Mouse (Mus musculus) hindbrain, embryonic 15.5 days (tissue): ENCODE results near the gene Lrrc30. TPM values are rescaled to one million over a fixed set of nuclear protein-coding genes. Genes with fewer than 3 reads are reported as not detected.
A peak's percentile ranks its signal among the peaks of the same experiment; 100 is the strongest.

Experiments used
- ATAC-seq: fragments of 200-750 bp; cut with Nextera tagmentation; 2 replicates; pipeline ENCODE4 v1.8.0; 2017; ENCODE audit warnings: low read depth, moderate number of reproducible peaks, moderate TSS enrichment; ENCODE audit not compliant: low FRiP score
- H3K27ac ChIP-seq: fragments of 300-500 bp; sonication (generic); replicated peaks from 2 replicates; pipeline ENCODE4 v1.5.1; 2015; ENCODE audit warnings: mild to moderate bottlenecking, inconsistent platforms
- H3K27me3 ChIP-seq: fragments of 300-500 bp; sonication (generic); 2 replicates; pipeline ENCODE4 v1.6.1; 2015; ENCODE audit warnings: control low read depth, inconsistent platforms
- H3K36me3 ChIP-seq: fragments of 300-500 bp; sonication (generic); 2 replicates; pipeline ENCODE4 v1.6.1; 2015; ENCODE audit warnings: control low read depth, inconsistent platforms
- H3K4me1 ChIP-seq: fragments of 300-500 bp; sonication (generic); replicated peaks from 2 replicates; pipeline ENCODE4 v1.6.1; 2015; ENCODE audit warnings: control low read depth, inconsistent platforms
- H3K4me2 ChIP-seq: fragments of 300-500 bp; sonication (generic); 2 replicates; pipeline ENCODE4 v1.6.1; 2015; ENCODE audit warnings: moderate library complexity, mild to moderate bottlenecking, inconsistent platforms
- H3K4me3 ChIP-seq: fragments of 300-500 bp; sonication (generic); 2 replicates; pipeline ENCODE4 v1.5.1; 2015; ENCODE audit warnings: mild to moderate bottlenecking, inconsistent platforms
- H3K9ac ChIP-seq: fragments of 300-500 bp; sonication (generic); 2 replicates; pipeline ENCODE4 v1.6.1; 2015; ENCODE audit warnings: inconsistent platforms
- H3K9me3 ChIP-seq: fragments of 300-500 bp; sonication (generic); 2 replicates; pipeline ENCODE4 v1.6.1; 2016; ENCODE audit warnings: control low read depth, inconsistent platforms
- WGBS: fragments of 180-500 bp; shearing (Covaris S2); methylation state at CpG from one replicate; pipeline ENCODE4 v1.1.7; 2015; 5-methylcytosine and 5-hydroxymethylcytosine counted together
- polyA plus RNA-seq: library from polyadenylated mRNA; unstranded; fragments of >200 nt; fragmentation: Nextera tagmentation; extraction: Ambion mirVana; gene quantifications from 2 replicates; pipeline ENCODE4 v1.2.1, GENCODE M21; 2015

Lrrc30 gene
- not detected in 2 replicates for polyA plus RNA-seq

DNA sequence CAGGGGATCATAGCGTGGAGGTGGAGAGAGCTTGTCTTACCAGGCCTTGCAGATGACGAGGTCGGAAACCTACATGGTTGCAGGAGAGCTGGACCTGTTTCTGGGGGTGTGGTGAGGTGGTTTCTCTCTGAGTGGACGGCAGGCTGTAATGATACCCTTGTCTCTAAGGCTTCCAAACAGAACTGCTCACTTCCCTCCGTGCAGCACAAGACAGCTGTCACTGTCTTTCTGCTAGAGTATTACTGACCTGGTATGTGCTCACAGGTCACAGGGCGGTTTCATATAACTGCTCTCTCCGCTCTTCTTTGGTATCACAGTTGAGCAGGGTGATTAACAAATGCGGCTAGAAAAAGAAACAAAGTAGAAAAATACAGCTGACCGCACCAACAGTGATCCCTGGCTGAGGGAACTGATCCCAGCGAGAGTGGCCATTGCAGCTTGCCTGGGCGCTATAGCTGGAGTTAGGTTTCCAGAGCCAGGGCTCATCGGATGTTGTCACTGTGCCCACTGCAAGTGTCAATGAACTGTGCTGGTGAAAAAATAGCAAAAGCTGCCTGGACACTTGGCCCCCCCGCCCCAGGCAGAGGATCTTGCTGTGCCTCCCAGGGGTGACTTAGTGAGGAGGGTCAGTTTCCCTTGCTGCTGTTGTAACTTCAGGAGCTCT lies at the start of gene Lrrc30:
TSS of gene Lrrc30 (minus strand) at position 48 of the 664 bp plus-strand sequence.
- H3K4me3 ChIP-seq = no peak within 1 kb of the TSS
- no peak within 1 kb of the TSS for H3K4me2 ChIP-seq
- peaks cover 5% of the 10 kb centered on the region; the same call in 1 of the 2 replicates for H3K4me1 ChIP-seq
- H3K9ac ChIP-seq = no peak within 1 kb of the TSS
- no peaks in the 10 kb centered on the region for H3K27me3 ChIP-seq
- no peaks in the 10 kb centered on the region for H3K9me3 ChIP-seq
- no peak within 1 kb of the TSS for H3K27ac ChIP-seq
- ATAC-seq = no peak
- no peaks in the 10 kb centered on the region for H3K36me3 ChIP-seq
- 80% methylated on average over 13 of the region's 13 CpGs for WGBS

- no peaks in the 10 kb centered on the region for H3K36me3 ChIP-seq
- H3K9ac ChIP-seq = no peak overlapping the region
- H3K4me2 ChIP-seq = no peak overlapping the region
- H3K4me3 ChIP-seq = no peak overlapping the region
- WGBS = 52% methylated on average over 6 of the region's 6 CpGs
- H3K4me1 ChIP-seq = no peaks in the 10 kb centered on the region
- no peaks in the 10 kb centered on the region for H3K27me3 ChIP-seq
- no peak overlapping the region for H3K27ac ChIP-seq
- no peak for ATAC-seq
- no peaks in the 10 kb centered on the region for H3K9me3 ChIP-seq
These were observed 48.6 kb upstream of the Lrrc30 start for GRCm38 (mm10) chr17:67681084-67681483.

GRCm38 (mm10) chr17:67678576-67678975 lies 46.1 kb upstream of the Lrrc30 start:
- no peak for ATAC-seq
- no peak overlapping the region for H3K4me2 ChIP-seq
- H3K27me3 ChIP-seq = no peaks in the 10 kb centered on the region
- H3K36me3 ChIP-seq = no peaks in the 10 kb centered on the region
- H3K4me3 ChIP-seq = no peak overlapping the region
- H3K27ac ChIP-seq = no peak overlapping the region
- 90% methylated on average over 1 of the region's 1 CpGs for WGBS
- H3K9me3 ChIP-seq = no peaks in the 10 kb centered on the region
- H3K9ac ChIP-seq = no peak overlapping the region
- no peaks in the 10 kb centered on the region for H3K4me1 ChIP-seq

DNA sequence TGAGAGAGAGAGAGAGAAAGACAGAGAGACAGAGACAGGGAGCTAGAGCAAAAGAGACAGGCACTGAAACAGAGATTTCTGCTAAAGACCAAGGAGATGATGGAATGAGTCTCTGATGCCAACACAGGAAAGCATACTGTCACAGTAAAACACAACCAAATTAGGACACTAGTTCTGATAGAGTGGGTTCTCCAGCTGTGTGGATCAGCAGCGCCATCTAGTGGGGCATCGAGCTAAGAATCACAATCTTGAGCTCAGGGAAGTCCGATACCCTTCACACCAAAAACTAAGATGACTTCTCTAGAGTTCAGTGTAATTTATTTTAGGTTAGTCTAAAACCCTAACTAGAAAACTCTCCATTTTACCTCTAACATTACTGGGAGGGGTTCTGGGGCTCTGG lies 35.5 kb upstream of the Lrrc30 start:
- ATAC-seq = peak; percentile 81; the same call in 1 of the 2 replicates
- 20% methylated on average over 3 of the region's 3 CpGs for WGBS
- no peaks in the 10 kb centered on the region for H3K9me3 ChIP-seq
- H3K27ac ChIP-seq = no peak overlapping the region
- H3K36me3 ChIP-seq = no peaks in the 10 kb centered on the region
- H3K4me1 ChIP-seq = no peaks in the 10 kb centered on the region
- no peak overlapping the region for H3K9ac ChIP-seq
- no peak overlapping the region for H3K4me3 ChIP-seq
- H3K27me3 ChIP-seq = no peaks in the 10 kb centered on the region
- no peak overlapping the region for H3K4me2 ChIP-seq

GRCm38 (mm10) chr17:67666981-67667380 lies 34.5 kb upstream of the Lrrc30 start:
- H3K27ac ChIP-seq = no peak overlapping the region
- H3K4me3 ChIP-seq = no peak overlapping the region
- H3K4me2 ChIP-seq = no peak overlapping the region
- 72% methylated on average over 5 of the region's 5 CpGs for WGBS
- no peak for ATAC-seq
- H3K9me3 ChIP-seq = no peaks in the 10 kb centered on the region
- no peak overlapping the region for H3K9ac ChIP-seq
- no peaks in the 10 kb centered on the region for H3K27me3 ChIP-seq
- H3K36me3 ChIP-seq = no peaks in the 10 kb centered on the region
- H3K4me1 ChIP-seq = no peaks in the 10 kb centered on the region

GRCm38 (mm10) chr17:67664299-67664698 lies 31.8 kb upstream of the Lrrc30 start:
- no peak overlapping the region for H3K4me3 ChIP-seq
- 77% methylated on average over 3 of the region's 3 CpGs for WGBS
- H3K27me3 ChIP-seq = no peaks in the 10 kb centered on the region
- H3K36me3 ChIP-seq = no peaks in the 10 kb centered on the region
- H3K27ac ChIP-seq = no peak overlapping the region
- no peak overlapping the region for H3K9ac ChIP-seq
- H3K9me3 ChIP-seq = no peaks in the 10 kb centered on the region
- H3K4me2 ChIP-seq = no peak overlapping the region
- H3K4me1 ChIP-seq = no peaks in the 10 kb centered on the region
- ATAC-seq = no peak

- no peak for ATAC-seq
- Histone ChIP-seq H3K27me3 (no peaks in the 10 kb centered on the region), H3K4me3 (no peak overlapping the region), H3K4me2 (no peak overlapping the region), H3K9ac (no peak overlapping the region), H3K36me3 (no peaks in the 10 kb centered on the region), H3K27ac (no peak overlapping the region), H3K9me3 (no peaks in the 10 kb centered on the region), H3K4me1 (no peaks in the 10 kb centered on the region)
- WGBS = 16% methylated on average over 4 of the region's 4 CpGs
These were observed 19.0 kb upstream of the Lrrc30 start for GRCm38 (mm10) chr17:67651506-67651905.

- Histone ChIP-seq H3K4me2 (no peak overlapping the region), H3K9ac (no peak overlapping the region), H3K4me1 (no peaks in the 10 kb centered on the region), H3K4me3 (no peak overlapping the region), H3K36me3 (no peaks in the 10 kb centered on the region), H3K27me3 (no peaks in the 10 kb centered on the region), H3K27ac (no peak overlapping the region), H3K9me3 (no peaks in the 10 kb centered on the region)
- no peak for ATAC-seq
These were observed 9.1 kb upstream of the Lrrc30 start for GRCm38 (mm10) chr17:67641627-67642026.

GRCm38 (mm10) chr17:67638119-67638810 lies 5.7 kb upstream of the Lrrc30 start:
- no peak overlapping the region for H3K27ac ChIP-seq
- H3K4me1 ChIP-seq = no peaks in the 10 kb centered on the region
- no peak overlapping the region for H3K4me2 ChIP-seq
- no peak overlapping the region for H3K4me3 ChIP-seq
- no peaks in the 10 kb centered on the region for H3K9me3 ChIP-seq
- no peak for ATAC-seq
- WGBS = 73% methylated on average over 10 of the region's 10 CpGs
- no peaks in the 10 kb centered on the region for H3K27me3 ChIP-seq
- H3K36me3 ChIP-seq = no peaks in the 10 kb centered on the region
- no peak overlapping the region for H3K9ac ChIP-seq

DNA sequence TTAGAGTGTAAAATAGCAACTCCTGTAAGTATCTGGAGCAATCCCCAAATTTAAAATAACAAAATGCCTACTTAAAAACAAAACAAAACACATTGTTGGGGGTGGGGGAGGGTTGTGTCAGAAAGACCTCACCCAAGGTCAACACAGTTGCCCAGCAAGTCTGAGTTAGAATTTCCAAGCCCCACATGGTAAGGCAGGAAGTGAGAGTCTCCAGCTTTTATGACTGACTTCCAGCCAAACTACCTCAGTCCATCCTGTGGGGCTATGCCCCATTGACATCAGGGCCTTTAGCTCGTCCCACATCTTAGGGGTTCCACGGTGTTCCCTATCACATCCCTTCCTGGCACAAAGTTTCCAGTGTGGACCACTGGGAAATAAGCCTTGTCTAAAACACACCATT lies 4.4 kb upstream of the Lrrc30 start:
- no peak for ATAC-seq
- no peak overlapping the region for H3K4me3 ChIP-seq

GRCm38 (mm10) chr17:67636304-67636703 lies 3.8 kb upstream of the Lrrc30 start:
- WGBS = 81% methylated on average over 3 of the region's 3 CpGs
- Histone ChIP-seq H3K4me2 (no peak overlapping the region), H3K9ac (no peak overlapping the region), H3K27ac (no peak overlapping the region), H3K36me3 (no peaks in the 10 kb centered on the region), H3K4me1 (no peaks in the 10 kb centered on the region), H3K4me3 (no peak overlapping the region), H3K9me3 (no peaks in the 10 kb centered on the region), H3K27me3 (no peaks in the 10 kb centered on the region)
- ATAC-seq = no peak

More for the DNA sequence above, 4.4 kb upstream of the Lrrc30 start:
- Histone ChIP-seq H3K4me1 (no peaks in the 10 kb centered on the region), H3K4me2 (no peak overlapping the region), H3K27me3 (no peaks in the 10 kb centered on the region), H3K9ac (no peak overlapping the region), H3K27ac (no peak overlapping the region), H3K9me3 (no peaks in the 10 kb centered on the region), H3K36me3 (no peaks in the 10 kb centered on the region)
- WGBS = 88% methylated on average over 2 of the region's 2 CpGs

GRCm38 (mm10) chr17:67629746-67630145 lies 2.8 kb downstream of the Lrrc30 start:
- Histone ChIP-seq H3K9me3 (no peaks in the 10 kb centered on the region), H3K27ac (no peak overlapping the region), H3K36me3 (no peaks in the 10 kb centered on the region), H3K9ac (no peak overlapping the region), H3K4me2 (no peak overlapping the region), H3K4me3 (no peak overlapping the region), H3K4me1 (peaks cover 5% of the 10 kb centered on the region; the same call in 1 of the 2 replicates), H3K27me3 (no peaks in the 10 kb centered on the region)
- WGBS = 58% methylated on average over 3 of the region's 3 CpGs
- ATAC-seq = no peak
